Mouse (Mus musculus) brain, embryonic 14.5 days (tissue): Measurements from ENCODE around the gene Mt2. TPM values are rescaled to one million over a fixed set of nuclear protein-coding genes. Genes with fewer than 3 reads are reported as not detected.

Source experiments
- DNase-seq: peaks from one replicate; pipeline ENCODE4 v3.0.0-alpha.2; 2011; ENCODE audit warnings: low read depth
- CTCF ChIP-seq: fragments of 200-500 bp; IDR thresholded peaks from 2 replicates; pipeline ENCODE4 v1.5.1; 2012; ENCODE audit warnings: inconsistent platforms, mild to moderate bottlenecking, moderate library complexity, borderline replicate concordance; ENCODE audit not compliant: insufficient read depth, insufficient read length; ENCODE audit errors: extremely low read depth
- POLR2A ChIP-seq: fragments of 200-500 bp; IDR thresholded peaks from 2 replicates; pipeline ENCODE4 v1.6.1; 2012; ENCODE audit warnings: mild to moderate bottlenecking, inconsistent platforms, borderline replicate concordance; ENCODE audit not compliant: poor library complexity, insufficient read depth, insufficient read length, severe bottlenecking; ENCODE audit errors: extremely low read depth
- polyA plus RNA-seq: library from polyadenylated mRNA; depleted of rRNA; stranded (reverse); fragments of >200 nt; gene quantifications from 2 replicates; pipeline ENCODE4 v1.2.3, GENCODE M21; 2012; rRNA removed

Gene Mt2
- polyA plus RNA-seq, 1 experiment: 15.6 TPM

GRCm38 (mm10) chr8:94191101-94191691 lies 18.7 kb downstream of the Mt2 start:
- TF ChIP-seq POLR2A (no peak), CTCF (no peak)

GRCm38 (mm10) chr8:94192926-94193325 lies 20.5 kb downstream of the Mt2 start:
- TF ChIP-seq CTCF (no peak), POLR2A (no peak)
- peak; percentile 70 for DNase-seq

More at GRCm38 (mm10) chr8:94191101-94191691, 18.7 kb downstream of the Mt2 start:
- DNase-seq: peak; percentile 23

GRCm38 (mm10) chr8:94194591-94195223 lies 22.2 kb downstream of the Mt2 start:
- DNase-seq: no peak
- TF ChIP-seq CTCF (no peak), POLR2A (no peak)

GRCm38 (mm10) chr8:94199202-94199869 lies 26.9 kb downstream of the Mt2 start:
- peak; percentile 90 for DNase-seq
- TF ChIP-seq CTCF: peak; percentile 82; the same call in 1 of the 2 replicates
- no peak for TF ChIP-seq POLR2A

- no peak for TF ChIP-seq POLR2A
- TF ChIP-seq CTCF: no peak
- no peak for DNase-seq
Measured at GRCm38 (mm10) chr8:94204043-94204442, 31.6 kb downstream of the Mt2 start.

- TF ChIP-seq POLR2A: no peak
- TF ChIP-seq CTCF: peak; percentile 91
- DNase-seq: peak; percentile 74
Measured at GRCm38 (mm10) chr8:94205736-94206135, 33.3 kb downstream of the Mt2 start.

- DNase-seq: no peak
- TF ChIP-seq CTCF (no peak), POLR2A (no peak)
Measured at GRCm38 (mm10) chr8:94206256-94206655, 33.8 kb downstream of the Mt2 start.

GRCm38 (mm10) chr8:94207491-94207890 lies 35.0 kb downstream of the Mt2 start:
- peak; percentile 61 for DNase-seq
- no peak for TF ChIP-seq POLR2A
- TF ChIP-seq CTCF: no peak

- TF ChIP-seq POLR2A (no peak), CTCF (no peak)
- peak; percentile 17 for DNase-seq
Measured at GRCm38 (mm10) chr8:94209639-94210038, 37.2 kb downstream of the Mt2 start.

- TF ChIP-seq POLR2A (no peak), CTCF (no peak)
- DNase-seq: no peak
Measured at GRCm38 (mm10) chr8:94210225-94210624, 37.8 kb downstream of the Mt2 start.

GRCm38 (mm10) chr8:94213819-94214218 lies 41.4 kb downstream of the Mt2 start:
- DNase-seq: peak; percentile 46
- TF ChIP-seq POLR2A (no peak), CTCF (no peak)

- TF ChIP-seq CTCF: no peak
- TF ChIP-seq POLR2A: peak; percentile 87
- DNase-seq: peak; percentile 99
Measured at GRCm38 (mm10) chr8:94214252-94215173, 42.0 kb downstream of the Mt2 start, which contains the start of gene Nup93. Gene Nup93 (plus strand): TSS chr8:94214564.

Other genes with a start within 250 kb of the Mt2 start
- gene Amfr, start 159.8 kb upstream of the Mt2 start, polyA plus RNA-seq: 94.9 and 112 TPM in 2 replicates
- 70.7 and 73.4 TPM in 2 replicates for gene Nudt21, start 135.6 kb upstream of the Mt2 start, polyA plus RNA-seq
- gene Ogfod1, start 135.5 kb upstream of the Mt2 start, polyA plus RNA-seq: 13.4 and 13.5 TPM in 2 replicates
- 55.5 and 62.9 TPM in 2 replicates for gene Bbs2, start 73.7 kb upstream of the Mt2 start, polyA plus RNA-seq
- not detected in 2 replicates for gene Mt4, start 35.5 kb upstream of the Mt2 start, polyA plus RNA-seq
- 139 and 158 TPM in 2 replicates for gene Mt3, start 20.1 kb upstream of the Mt2 start, polyA plus RNA-seq
- gene Mt1, start 6.4 kb downstream of the Mt2 start, polyA plus RNA-seq: 38.9 and 76.5 TPM in 2 replicates
- 54.7 and 61.0 TPM in 2 replicates for gene Nup93, start 41.9 kb downstream of the Mt2 start, polyA plus RNA-seq
- gene Slc12a3, start 156.5 kb downstream of the Mt2 start, polyA plus RNA-seq: 0.29 and 0.41 TPM in 2 replicates
- 56.0 and 69.9 TPM in 2 replicates for gene Herpud1, start 213.8 kb downstream of the Mt2 start, polyA plus RNA-seq